Mouse (Mus musculus): Measurements from ENCODE around the gene Mpc1. TPM values are rescaled to one million over a fixed set of nuclear protein-coding genes. Genes with fewer than 3 reads are reported as not detected.

Gene Mpc1
- total and polyA plus RNA-seq, 3 experiments, result 643 to 921 (median 699) TPM

- 79% methylated on average over 3 of the region's 3 CpGs for WGBS
- Histone ChIP-seq H3K4me3 (no peak overlapping the region), H3K4me1 (ENCODE audit: control insufficient read depth, insufficient read depth, low read length) (no peaks in the 10 kb centered on the region), H3K9ac (ENCODE audit: low read depth, low read length) (no peak overlapping the region), H3K27ac (no peak overlapping the region), H3K27me3 (ENCODE audit: control insufficient read depth, insufficient read depth, low read length) (no peaks in the 10 kb centered on the region), H3K79me2 (replicated peaks; ENCODE audit: control insufficient read depth, insufficient read depth, low read length) (no peaks in the 10 kb centered on the region), H3K36me3 (ENCODE audit: control insufficient read depth, insufficient read depth, low read length) (no peaks in the 10 kb centered on the region)
- intact Hi-C loops (cut with DNase I), result no loop called here
- DNase-seq, result no peak
- no peak for TF ChIP-seq POLR2A (IDR thresholded peaks at IDR 0.05; ENCODE audit: insufficient read depth, low read depth, low read length)
- TF ChIP-seq EP300 (IDR thresholded peaks at IDR 0.05; ENCODE audit: insufficient read depth, low read depth, low read length), result no peak
- no peak for TF ChIP-seq CTCF (IDR thresholded peaks at IDR 0.05)
Measured at GRCm38 (mm10) chr17:8239561-8239960, 43.1 kb upstream of the Mpc1 start.

- WGBS, result 60% methylated on average over 4 of the region's 4 CpGs
- no peak for TF ChIP-seq POLR2A (IDR thresholded peaks at IDR 0.05; ENCODE audit: insufficient read depth, low read depth, low read length)
- no peak for TF ChIP-seq CTCF (IDR thresholded peaks at IDR 0.05)
- TF ChIP-seq EP300 (IDR thresholded peaks at IDR 0.05; ENCODE audit: insufficient read depth, low read depth, low read length), result no peak
- DNase-seq, result no peak
Measured at GRCm38 (mm10) chr17:8240517-8240916, 42.2 kb upstream of the Mpc1 start.

GRCm38 (mm10) chr17:8241645-8242044 is 41.1 kb upstream of the Mpc1 start:
- 79% methylated on average over 12 of the region's 12 CpGs for WGBS
- H3K36me3 ChIP-seq (ENCODE audit: control insufficient read depth, insufficient read depth, low read length), result no peaks in the 10 kb centered on the region
- H3K27me3 ChIP-seq (ENCODE audit: control insufficient read depth, insufficient read depth, low read length), result no peaks in the 10 kb centered on the region
- H3K4me3 ChIP-seq, result no peak overlapping the region
- no peak for TF ChIP-seq CTCF (IDR thresholded peaks at IDR 0.05)
- TF ChIP-seq POLR2A (IDR thresholded peaks at IDR 0.05; ENCODE audit: insufficient read depth, low read depth, low read length), result no peak
- TF ChIP-seq EP300 (IDR thresholded peaks at IDR 0.05; ENCODE audit: insufficient read depth, low read depth, low read length), result no peak
- H3K9ac ChIP-seq (ENCODE audit: low read depth, low read length), result no peak overlapping the region
- DNase-seq, result no peak
- H3K79me2 ChIP-seq (replicated peaks; ENCODE audit: control insufficient read depth, insufficient read depth, low read length), result no peaks in the 10 kb centered on the region
- no peaks in the 10 kb centered on the region for H3K4me1 ChIP-seq (ENCODE audit: control insufficient read depth, insufficient read depth, low read length)
- intact Hi-C loops (cut with DNase I), result no loop called here
- no peak overlapping the region for H3K27ac ChIP-seq

More at GRCm38 (mm10) chr17:8240517-8240916, 42.2 kb upstream of the Mpc1 start:
- no peak overlapping the region for H3K9ac ChIP-seq (ENCODE audit: low read depth, low read length)
- no peak overlapping the region for H3K4me3 ChIP-seq
- no peaks in the 10 kb centered on the region for H3K79me2 ChIP-seq (replicated peaks; ENCODE audit: control insufficient read depth, insufficient read depth, low read length)
- H3K4me1 ChIP-seq (ENCODE audit: control insufficient read depth, insufficient read depth, low read length), result no peaks in the 10 kb centered on the region
- no peaks in the 10 kb centered on the region for H3K27me3 ChIP-seq (ENCODE audit: control insufficient read depth, insufficient read depth, low read length)
- intact Hi-C loops (cut with DNase I), result no loop called here
- no peaks in the 10 kb centered on the region for H3K36me3 ChIP-seq (ENCODE audit: control insufficient read depth, insufficient read depth, low read length)
- no peak overlapping the region for H3K27ac ChIP-seq

GRCm38 (mm10) chr17:8242186-8242585 is 40.5 kb upstream of the Mpc1 start:
- DNase-seq, result no peak
- H3K27me3 ChIP-seq (ENCODE audit: control insufficient read depth, insufficient read depth, low read length), result no peaks in the 10 kb centered on the region
- H3K27ac ChIP-seq, result no peak overlapping the region
- 80% methylated on average over 11 of the region's 11 CpGs for WGBS
- H3K9ac ChIP-seq (ENCODE audit: low read depth, low read length), result no peak overlapping the region
- TF ChIP-seq POLR2A (IDR thresholded peaks at IDR 0.05; ENCODE audit: insufficient read depth, low read depth, low read length) (no peak), EP300 (IDR thresholded peaks at IDR 0.05; ENCODE audit: insufficient read depth, low read depth, low read length) (no peak), CTCF (IDR thresholded peaks at IDR 0.05) (no peak)
- no peak overlapping the region for H3K4me3 ChIP-seq
- intact Hi-C loops (cut with DNase I), result no loop called here
- H3K4me1 ChIP-seq (ENCODE audit: control insufficient read depth, insufficient read depth, low read length), result no peaks in the 10 kb centered on the region
- H3K79me2 ChIP-seq (replicated peaks; ENCODE audit: control insufficient read depth, insufficient read depth, low read length), result no peaks in the 10 kb centered on the region
- no peaks in the 10 kb centered on the region for H3K36me3 ChIP-seq (ENCODE audit: control insufficient read depth, insufficient read depth, low read length)

GRCm38 (mm10) chr17:8244124-8244523 is 38.6 kb upstream of the Mpc1 start:
- H3K27ac ChIP-seq, result no peak overlapping the region
- no peak overlapping the region for H3K9ac ChIP-seq (ENCODE audit: low read depth, low read length)
- TF ChIP-seq CTCF (IDR thresholded peaks at IDR 0.05) (no peak), POLR2A (IDR thresholded peaks at IDR 0.05; ENCODE audit: insufficient read depth, low read depth, low read length) (no peak), EP300 (IDR thresholded peaks at IDR 0.05; ENCODE audit: insufficient read depth, low read depth, low read length) (no peak)
- no peaks in the 10 kb centered on the region for H3K27me3 ChIP-seq (ENCODE audit: control insufficient read depth, insufficient read depth, low read length)
- DNase-seq, result no peak
- no peak overlapping the region for H3K4me3 ChIP-seq
- intact Hi-C loops (cut with DNase I), result no loop called here
- no peaks in the 10 kb centered on the region for H3K36me3 ChIP-seq (ENCODE audit: control insufficient read depth, insufficient read depth, low read length)
- H3K4me1 ChIP-seq (ENCODE audit: control insufficient read depth, insufficient read depth, low read length), result no peaks in the 10 kb centered on the region
- 65% methylated on average over 2 of the region's 2 CpGs for WGBS
- no peaks in the 10 kb centered on the region for H3K79me2 ChIP-seq (replicated peaks; ENCODE audit: control insufficient read depth, insufficient read depth, low read length)

- WGBS, result 67% methylated on average over 4 of the region's 4 CpGs
- intact Hi-C loops (cut with DNase I), result no loop called here
- H3K4me3 ChIP-seq, result no peak overlapping the region
Measured at GRCm38 (mm10) chr17:8246102-8246754, 36.5 kb upstream of the Mpc1 start.

More at GRCm38 (mm10) chr17:8246102-8246754, 36.5 kb upstream of the Mpc1 start:
- H3K36me3 ChIP-seq (ENCODE audit: control insufficient read depth, insufficient read depth, low read length), result no peaks in the 10 kb centered on the region
- TF ChIP-seq EP300 (IDR thresholded peaks at IDR 0.05; ENCODE audit: insufficient read depth, low read depth, low read length), result no peak
- TF ChIP-seq POLR2A (IDR thresholded peaks at IDR 0.05; ENCODE audit: insufficient read depth, low read depth, low read length), result no peak
- no peak for TF ChIP-seq CTCF (IDR thresholded peaks at IDR 0.05)
- no peak overlapping the region for H3K9ac ChIP-seq (ENCODE audit: low read depth, low read length)
- no peak for DNase-seq
- no peaks in the 10 kb centered on the region for H3K27me3 ChIP-seq (ENCODE audit: control insufficient read depth, insufficient read depth, low read length)
- no peaks in the 10 kb centered on the region for H3K4me1 ChIP-seq (ENCODE audit: control insufficient read depth, insufficient read depth, low read length)
- no peak overlapping the region for H3K27ac ChIP-seq
- no peaks in the 10 kb centered on the region for H3K79me2 ChIP-seq (replicated peaks; ENCODE audit: control insufficient read depth, insufficient read depth, low read length)
